Mouse (Mus musculus) midbrain, postnatal 0 days (tissue): ENCODE results near the gene Slc24a3. TPM values are rescaled to one million over a fixed set of nuclear protein-coding genes. Genes with fewer than 3 reads are reported as not detected.
A peak's percentile ranks its signal among the peaks of the same experiment; 100 is the strongest.

Experiments
- ATAC-seq: fragments of 200-750 bp; cut with Nextera tagmentation; 2 replicates; pipeline ENCODE4 v1.8.0; 2017; ENCODE audit warnings: moderate number of reproducible peaks, mild to moderate bottlenecking, moderate TSS enrichment, moderate library complexity; ENCODE audit not compliant: low FRiP score
- DNase-seq: peaks from one replicate; pipeline ENCODE4 v3.0.0-alpha.2; 2015; ENCODE audit warnings: low spot score
- H3K27ac ChIP-seq: fragments of 300-500 bp; sonication (generic); 2 replicates; pipeline ENCODE4 v1.5.1; 2014; ENCODE audit warnings: low read depth, mild to moderate bottlenecking, low read length, mixed read lengths
- H3K27me3 ChIP-seq: fragments of 300-500 bp; sonication (generic); 2 replicates; pipeline ENCODE4 v1.6.1; 2014; ENCODE audit warnings: low read length, control low read depth, mixed read lengths; ENCODE audit not compliant: insufficient read depth
- H3K36me3 ChIP-seq: fragments of 300-500 bp; sonication (generic); 2 replicates; pipeline ENCODE4 v1.6.1; 2014; ENCODE audit warnings: low read length, control low read depth, mixed read lengths; ENCODE audit not compliant: insufficient read depth
- H3K4me1 ChIP-seq: fragments of 300-500 bp; sonication (generic); 2 replicates; pipeline ENCODE4 v1.6.1; 2014; ENCODE audit warnings: mild to moderate bottlenecking, control low read depth, antibody characterized with exemption, low read length, mixed read lengths; ENCODE audit not compliant: insufficient read depth
- H3K4me2 ChIP-seq: fragments of 300-500 bp; sonication (generic); 2 replicates; pipeline ENCODE4 v1.6.1; 2014; ENCODE audit warnings: low read depth, mild to moderate bottlenecking, low read length, mixed read lengths; ENCODE audit not compliant: poor library complexity, severe bottlenecking
- H3K4me3 ChIP-seq: fragments of 300-500 bp; sonication (generic); 2 replicates; pipeline ENCODE4 v1.5.1; 2014; ENCODE audit warnings: low read depth, mild to moderate bottlenecking, low read length, moderate library complexity
- H3K9ac ChIP-seq: fragments of 300-500 bp; sonication (generic); replicated peaks from 2 replicates; pipeline ENCODE4 v1.6.1; 2014; ENCODE audit warnings: mild to moderate bottlenecking, low read length, moderate library complexity, mixed read lengths; ENCODE audit not compliant: poor library complexity, severe bottlenecking
- H3K9me3 ChIP-seq: fragments of 300-500 bp; sonication (generic); 2 replicates; pipeline ENCODE4 v1.6.1; 2016; ENCODE audit warnings: low read length, control low read depth
- CTCF ChIP-seq: IDR thresholded peaks from 2 replicates; pipeline ENCODE4 v1.5.1; 2016; ENCODE audit warnings: antibody characterized with exemption, mild to moderate bottlenecking
- WGBS: fragments of 180-500 bp; shearing (Covaris S2); extraction: QIAGEN DNeasy Blood & Tissue Kit; methylation state at CpG from one replicate; pipeline ENCODE4 v1.1.7; 2014; 5-methylcytosine and 5-hydroxymethylcytosine counted together
- polyA plus RNA-seq: library from polyadenylated mRNA; unstranded; fragments of >200 nt; fragmentation: Nextera tagmentation; extraction: Ambion mirVana; gene quantifications from 2 replicates; pipeline ENCODE4 v1.2.1, GENCODE M21; 2015
- total RNA-seq: library from RNA; depleted of rRNA; stranded (reverse); fragments of >200 nt; gene quantifications from 2 replicates; pipeline ENCODE4 v1.2.3, GENCODE M21; 2014

Gene Slc24a3
- total and polyA plus RNA-seq, 2 experiments from 2014 or later = 34.5 to 65.7 TPM

DNA sequence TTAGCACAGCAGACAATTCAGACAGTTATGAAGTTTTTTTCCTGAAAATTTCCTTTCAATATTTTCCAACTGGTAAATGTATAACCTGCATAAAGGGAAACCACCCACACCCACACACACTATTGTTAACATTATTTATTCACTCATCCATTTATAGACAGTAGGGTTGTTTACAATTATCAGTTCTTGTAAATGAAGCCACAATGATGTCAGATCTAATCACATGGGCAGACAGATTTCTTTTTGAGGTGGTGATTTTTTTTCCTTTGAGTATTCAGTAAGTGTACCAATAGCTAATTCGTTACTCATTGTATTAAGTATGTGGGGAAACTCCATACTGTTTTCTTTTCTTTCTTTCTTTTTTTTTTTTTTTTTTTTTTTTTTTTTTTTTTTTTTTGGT is 15.3 kb upstream of the Slc24a3 start:
- WGBS = 86% methylated on average over 1 of the region's 1 CpGs
- Histone ChIP-seq H3K27me3 (no peaks in the 10 kb centered on the region), H3K36me3 (no peaks in the 10 kb centered on the region), H3K4me1 (no peaks in the 10 kb centered on the region), H3K4me3 (no peak overlapping the region), H3K9ac (no peak overlapping the region), H3K4me2 (no peak overlapping the region), H3K9me3 (no peaks in the 10 kb centered on the region), H3K27ac (no peak overlapping the region)
- no peak for TF ChIP-seq CTCF
- DNase-seq (no peak), ATAC-seq (no peak)

DNA sequence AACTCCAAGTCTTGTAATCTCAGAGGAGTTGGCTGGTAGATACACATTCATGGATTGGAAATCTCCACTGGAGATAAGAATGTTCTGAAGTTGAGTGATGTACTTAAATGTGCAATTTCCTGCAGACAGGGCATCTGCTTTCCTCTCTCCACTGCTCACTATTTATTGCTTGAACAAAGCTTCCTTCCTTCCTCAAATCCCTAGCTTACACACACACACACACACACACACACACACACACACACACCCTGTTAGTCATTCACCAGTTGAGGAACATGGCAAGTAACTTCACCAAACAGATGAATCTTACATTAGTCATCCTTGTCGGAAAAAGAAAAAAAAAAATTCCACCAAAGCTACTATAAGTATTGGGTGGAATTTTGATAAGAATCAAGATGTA is 8.6 kb upstream of the Slc24a3 start:
- no peaks in the 10 kb centered on the region for H3K36me3 ChIP-seq
- DNase-seq (no peak), ATAC-seq (no peak)
- no peaks in the 10 kb centered on the region for H3K9me3 ChIP-seq
- H3K9ac ChIP-seq = no peak overlapping the region
- no peak for TF ChIP-seq CTCF
- no peak overlapping the region for H3K4me2 ChIP-seq
- H3K27me3 ChIP-seq = no peaks in the 10 kb centered on the region
- WGBS = 88% methylated on average over 1 of the region's 1 CpGs
- no peak overlapping the region for H3K27ac ChIP-seq
- H3K4me3 ChIP-seq = no peak overlapping the region
- no peaks in the 10 kb centered on the region for H3K4me1 ChIP-seq

DNA sequence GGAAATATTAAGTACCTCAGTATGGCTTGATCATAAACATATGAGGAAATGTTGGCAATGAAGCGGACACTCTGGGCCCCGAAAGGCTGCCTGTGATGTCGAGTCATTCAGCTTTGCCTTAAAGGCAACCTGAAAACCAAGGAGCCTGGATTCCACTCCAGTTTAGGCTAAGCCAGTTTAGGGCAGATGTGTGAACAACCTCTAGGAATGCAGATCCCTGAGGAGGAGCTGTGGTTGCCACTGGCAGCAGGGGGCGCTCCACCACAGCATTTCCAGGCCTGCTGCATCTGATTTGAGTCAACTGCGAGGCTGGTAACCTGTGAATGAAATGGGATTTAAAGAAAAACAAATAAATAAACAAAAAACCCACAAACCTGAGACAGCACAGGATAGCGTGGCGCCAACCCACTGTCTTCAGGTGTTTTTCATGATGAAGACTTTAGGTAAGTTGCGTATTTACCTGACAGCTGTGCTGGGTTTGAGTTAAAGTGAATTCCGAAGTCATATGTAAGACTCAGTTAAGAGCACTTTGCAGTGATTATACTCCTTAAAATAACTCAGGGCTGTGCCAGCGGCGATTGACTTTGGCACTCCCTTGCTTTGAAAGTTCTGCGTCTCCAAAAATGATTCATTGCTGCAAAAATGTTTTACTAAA is 6.4 kb upstream of the Slc24a3 start:
- H3K4me2 ChIP-seq = no peak overlapping the region
- no peaks in the 10 kb centered on the region for H3K27me3 ChIP-seq
- DNase-seq (peak; percentile 70), ATAC-seq (0 out of 2 replicates have a peak, but pooled peaks have one; percentile 34)
- H3K9ac ChIP-seq = no peak overlapping the region
- H3K4me1 ChIP-seq = no peaks in the 10 kb centered on the region
- no peaks in the 10 kb centered on the region for H3K9me3 ChIP-seq
- TF ChIP-seq CTCF = peak; percentile 82
- H3K36me3 ChIP-seq = no peaks in the 10 kb centered on the region
- WGBS = 32% methylated on average over 12 of the region's 12 CpGs
- no peak overlapping the region for H3K4me3 ChIP-seq
- no peak overlapping the region for H3K27ac ChIP-seq

DNA sequence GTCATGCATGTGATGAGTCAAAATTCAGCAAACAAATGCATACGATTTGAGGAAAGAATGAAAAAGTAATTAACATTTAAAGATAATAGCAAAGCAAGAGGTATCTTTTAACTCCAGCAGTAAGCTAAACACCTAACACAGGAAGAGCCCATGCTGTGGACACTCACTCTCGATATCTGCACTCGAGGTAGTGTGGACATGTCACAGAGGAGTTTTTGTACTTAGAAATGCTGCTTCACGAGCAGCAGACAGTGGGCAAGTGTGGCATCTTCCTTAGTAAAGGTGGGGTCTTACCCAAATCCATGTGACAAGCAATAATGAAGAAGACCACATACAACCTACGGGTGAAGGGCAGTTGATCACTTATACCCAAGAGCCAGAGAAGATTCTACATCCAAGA is 3.5 kb upstream of the Slc24a3 start:
- no peak for DNase-seq

DNA sequence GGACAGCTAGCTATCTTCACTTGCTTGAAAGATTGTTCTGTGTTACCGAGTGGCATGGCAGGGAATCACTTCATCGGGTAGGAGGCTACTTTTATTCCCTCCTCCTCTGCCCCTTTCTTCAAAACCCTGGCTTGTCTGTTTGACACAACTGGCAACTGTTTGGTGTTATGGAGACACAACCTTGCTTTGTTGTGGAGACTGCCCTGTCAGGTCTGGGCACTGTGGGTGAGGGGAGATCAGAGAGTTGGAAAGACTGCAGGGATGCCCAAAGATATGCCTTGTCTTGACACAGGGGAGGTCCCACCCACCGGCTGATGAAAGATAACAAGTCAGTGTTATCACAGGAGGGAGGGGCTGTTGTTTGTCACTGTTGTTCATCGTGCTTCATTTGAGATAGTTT is 3.0 kb upstream of the Slc24a3 start:
- no peak for TF ChIP-seq CTCF
- Histone ChIP-seq H3K27ac (no peak overlapping the region), H3K9ac (no peak overlapping the region), H3K9me3 (no peaks in the 10 kb centered on the region), H3K4me3 (no peak overlapping the region), H3K4me1 (no peaks in the 10 kb centered on the region), H3K36me3 (no peaks in the 10 kb centered on the region), H3K27me3 (no peaks in the 10 kb centered on the region), H3K4me2 (no peak overlapping the region)
- 69% methylated on average over 4 of the region's 4 CpGs for WGBS
- ATAC-seq = no peak
- DNase-seq = no peak

More for the DNA sequence above, 3.5 kb upstream of the Slc24a3 start:
- ATAC-seq = no peak
- H3K27ac ChIP-seq = no peak overlapping the region
- H3K4me2 ChIP-seq = no peak overlapping the region
- no peak overlapping the region for H3K9ac ChIP-seq
- H3K27me3 ChIP-seq = no peaks in the 10 kb centered on the region
- no peaks in the 10 kb centered on the region for H3K4me1 ChIP-seq
- no peak overlapping the region for H3K4me3 ChIP-seq
- no peaks in the 10 kb centered on the region for H3K9me3 ChIP-seq
- no peak for TF ChIP-seq CTCF
- no peaks in the 10 kb centered on the region for H3K36me3 ChIP-seq
- WGBS = 84% methylated on average over 5 of the region's 5 CpGs

DNA sequence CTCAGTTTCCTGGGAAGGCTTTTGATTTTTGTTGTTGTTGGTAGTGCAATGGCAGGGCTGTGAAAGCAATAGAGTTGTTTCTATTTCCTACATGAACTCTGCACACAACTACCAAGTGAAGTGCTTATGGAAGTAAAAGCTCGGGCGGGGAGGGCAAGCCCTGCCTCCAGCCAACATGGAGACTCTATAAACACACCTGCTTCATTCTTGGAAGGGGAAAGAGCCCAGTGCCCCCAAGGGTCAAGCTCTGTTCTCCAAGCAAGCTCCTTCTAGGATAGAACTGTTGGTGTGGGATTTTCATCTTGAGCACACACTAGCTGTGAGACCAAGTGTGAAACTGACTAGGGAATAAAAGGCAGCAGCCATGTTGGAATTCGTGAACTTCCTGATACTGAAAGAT is 2.5 kb upstream of the Slc24a3 start:
- no peak for TF ChIP-seq CTCF
- Histone ChIP-seq H3K4me2 (no peak overlapping the region), H3K9ac (no peak overlapping the region), H3K27ac (no peak overlapping the region), H3K9me3 (no peaks in the 10 kb centered on the region), H3K27me3 (no peaks in the 10 kb centered on the region), H3K36me3 (no peaks in the 10 kb centered on the region), H3K4me1 (0 out of 2 replicates have a peak, but pooled peaks cover 3% of the 10 kb centered on the region), H3K4me3 (no peak overlapping the region)
- 97% methylated on average over 3 of the region's 3 CpGs for WGBS
- ATAC-seq (no peak), DNase-seq (no peak)
